Mouse (Mus musculus) yolk sac, embryonic 10.5 days (tissue): Measurements from ENCODE around the gene Slc25a30.

ENCODE experiments used
- DNase-seq: peaks from one replicate; pipeline ENCODE4 v3.0.0-alpha.2; 2017; ENCODE audit warnings: low spot score

Slc25a30 gene

GRCm38 (mm10) chr14:75741904-75742303, 44.9 kb downstream of the Slc25a30 start:
- no peak for DNase-seq

GRCm38 (mm10) chr14:75735597-75735996, 51.2 kb downstream of the Slc25a30 start:
- DNase-seq = no peak

- DNase-seq = no peak
Measured at GRCm38 (mm10) chr14:75732631-75733030, 54.2 kb downstream of the Slc25a30 start.

GRCm38 (mm10) chr14:75731361-75731760, 55.5 kb downstream of the Slc25a30 start:
- no peak for DNase-seq

- no peak for DNase-seq
Measured at GRCm38 (mm10) chr14:75728111-75728510, 58.7 kb downstream of the Slc25a30 start.

GRCm38 (mm10) chr14:75727046-75727445, 59.8 kb downstream of the Slc25a30 start:
- DNase-seq = peak; percentile 57

GRCm38 (mm10) chr14:75722816-75723215, 64.0 kb downstream of the Slc25a30 start:
- no peak for DNase-seq

- DNase-seq = peak; percentile 23
Measured at GRCm38 (mm10) chr14:75721977-75722563, 64.8 kb downstream of the Slc25a30 start.

GRCm38 (mm10) chr14:75720121-75720520, 66.7 kb downstream of the Slc25a30 start:
- DNase-seq = no peak

- no peak for DNase-seq
Measured at GRCm38 (mm10) chr14:75716410-75716809, 70.4 kb downstream of the Slc25a30 start.

- DNase-seq = no peak
Measured at GRCm38 (mm10) chr14:75713661-75714060, 73.2 kb downstream of the Slc25a30 start.

GRCm38 (mm10) chr14:75712687-75713086, 74.2 kb downstream of the Slc25a30 start:
- no peak for DNase-seq

GRCm38 (mm10) chr14:75711731-75712130, 75.1 kb downstream of the Slc25a30 start:
- DNase-seq = no peak
